Mouse (Mus musculus) liver, embryonic 12.5 days (tissue): ENCODE measurements around the gene Wdr1. TPM values are rescaled to one million over a fixed set of nuclear protein-coding genes. Genes with fewer than 3 reads are reported as not detected.

ENCODE experiments used
- ATAC-seq: fragments of 200-750 bp; cut with Nextera tagmentation; 2 replicates; pipeline ENCODE4 v1.8.0; 2017; ENCODE audit warnings: moderate number of reproducible peaks, mild to moderate bottlenecking, moderate library complexity
- H3K27ac ChIP-seq: fragments of 300-500 bp; sonication (generic); 2 replicates; pipeline ENCODE4 v1.5.1; 2016; ENCODE audit warnings: mild to moderate bottlenecking
- H3K27me3 ChIP-seq: fragments of 300-500 bp; sonication (generic); replicated peaks from 2 replicates; pipeline ENCODE4 v1.6.1; 2016; ENCODE audit warnings: mild to moderate bottlenecking, moderate library complexity
- H3K36me3 ChIP-seq: fragments of 300-500 bp; sonication (generic); 2 replicates; pipeline ENCODE4 v1.6.1; 2016; ENCODE audit warnings: mild to moderate bottlenecking, moderate library complexity
- H3K4me1 ChIP-seq: fragments of 300-500 bp; sonication (generic); 2 replicates; pipeline ENCODE4 v1.6.1; 2016
- H3K4me2 ChIP-seq: fragments of 300-500 bp; sonication (generic); 2 replicates; pipeline ENCODE4 v1.6.1; 2016; ENCODE audit warnings: mild to moderate bottlenecking, moderate library complexity
- H3K4me3 ChIP-seq: fragments of 300-500 bp; sonication (generic); 2 replicates; pipeline ENCODE4 v1.5.1; 2016; ENCODE audit warnings: mild to moderate bottlenecking, moderate library complexity
- H3K9ac ChIP-seq: fragments of 300-500 bp; sonication (generic); 2 replicates; pipeline ENCODE4 v1.6.1; 2016; ENCODE audit warnings: mild to moderate bottlenecking, moderate library complexity
- H3K9me3 ChIP-seq: fragments of 300-500 bp; sonication (generic); replicated peaks from 2 replicates; pipeline ENCODE4 v1.6.1; 2016; ENCODE audit warnings: mild to moderate bottlenecking, moderate library complexity
- WGBS: fragments of 180-500 bp; shearing (Covaris S2); methylation state at CpG from one replicate; pipeline ENCODE4 v1.1.7; 2016; ENCODE audit not compliant: insufficient replicate concordance; 5-methylcytosine and 5-hydroxymethylcytosine counted together
- polyA plus RNA-seq: library from polyadenylated mRNA; unstranded; fragments of >200 nt; fragmentation: Nextera tagmentation; extraction: Ambion mirVana; gene quantifications from 2 replicates; pipeline ENCODE4 v1.2.1, GENCODE M21; 2016

Gene Wdr1
- polyA plus RNA-seq, 1 experiment from 2014 or later = 131 TPM

DNA sequence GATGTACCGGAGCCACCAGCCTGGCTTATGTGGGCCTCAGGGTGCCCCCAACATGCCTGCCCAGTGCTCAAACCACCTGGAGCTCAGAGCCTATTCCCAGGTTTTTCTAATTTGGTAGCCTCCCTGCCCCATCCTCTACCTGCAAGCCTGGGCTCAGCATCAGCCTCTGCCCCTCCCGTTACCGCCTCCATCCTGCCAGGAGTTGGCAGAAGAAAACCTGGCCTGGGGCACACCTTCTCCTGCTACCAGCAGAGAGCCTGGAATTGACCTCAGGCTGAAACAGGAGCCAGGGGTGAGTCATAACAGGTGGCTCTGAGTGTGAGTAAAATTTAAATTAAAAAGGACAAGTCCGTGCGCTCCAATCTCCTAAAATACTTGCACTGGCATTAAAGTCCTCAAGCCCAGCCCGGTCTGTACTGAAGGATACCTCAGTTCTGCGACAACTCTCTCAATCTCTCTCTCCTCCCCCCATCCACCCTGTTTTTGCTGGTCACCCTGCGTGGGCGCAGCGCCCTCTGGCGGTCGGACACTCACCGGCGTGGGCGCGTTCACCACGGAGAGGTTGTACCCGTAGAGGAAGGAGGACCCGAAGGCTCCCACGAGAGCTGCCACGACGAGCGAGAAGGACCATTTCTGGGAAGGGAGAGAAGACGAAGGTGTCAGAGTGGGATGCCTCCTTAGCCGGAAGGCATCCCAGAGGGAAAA is 86.0 kb downstream of the Wdr1 start:
- no peak overlapping the region for H3K9ac ChIP-seq
- no peak for ATAC-seq

More for the DNA sequence above, 86.0 kb downstream of the Wdr1 start:
- Histone ChIP-seq H3K4me1 (peaks cover 47% of the 10 kb centered on the region), H3K4me2 (no peak overlapping the region), H3K9me3 (no peaks in the 10 kb centered on the region; the same call in 1 of the 2 replicates), H3K27ac (no peak overlapping the region), H3K27me3 (no peaks in the 10 kb centered on the region), H3K36me3 (peaks cover 16% of the 10 kb centered on the region), H3K4me3 (no peak overlapping the region)
- WGBS = 83% methylated on average over 25 of the region's 25 CpGs

Other genes with a start within 250 kb of the Wdr1 start
- not detected in 2 replicates for gene Drd5, start 243.9 kb downstream of the Wdr1 start, polyA plus RNA-seq
- 0.60 and 1.2 TPM in 2 replicates for gene Slc2a9, start 60.1 kb downstream of the Wdr1 start, polyA plus RNA-seq
- 3.6 and 4.9 TPM in 2 replicates for gene Zfp518b, start 121.6 kb upstream of the Wdr1 start, polyA plus RNA-seq